Mouse (Mus musculus) R1 (cell line): ENCODE results near the gene Gm47289.

Experiments used
- DNase-seq: peaks from one replicate; pipeline ENCODE4 v3.0.0-alpha.2; 2018; ENCODE audit warnings: low read depth, low spot score

Gene Gm47289

DNA sequence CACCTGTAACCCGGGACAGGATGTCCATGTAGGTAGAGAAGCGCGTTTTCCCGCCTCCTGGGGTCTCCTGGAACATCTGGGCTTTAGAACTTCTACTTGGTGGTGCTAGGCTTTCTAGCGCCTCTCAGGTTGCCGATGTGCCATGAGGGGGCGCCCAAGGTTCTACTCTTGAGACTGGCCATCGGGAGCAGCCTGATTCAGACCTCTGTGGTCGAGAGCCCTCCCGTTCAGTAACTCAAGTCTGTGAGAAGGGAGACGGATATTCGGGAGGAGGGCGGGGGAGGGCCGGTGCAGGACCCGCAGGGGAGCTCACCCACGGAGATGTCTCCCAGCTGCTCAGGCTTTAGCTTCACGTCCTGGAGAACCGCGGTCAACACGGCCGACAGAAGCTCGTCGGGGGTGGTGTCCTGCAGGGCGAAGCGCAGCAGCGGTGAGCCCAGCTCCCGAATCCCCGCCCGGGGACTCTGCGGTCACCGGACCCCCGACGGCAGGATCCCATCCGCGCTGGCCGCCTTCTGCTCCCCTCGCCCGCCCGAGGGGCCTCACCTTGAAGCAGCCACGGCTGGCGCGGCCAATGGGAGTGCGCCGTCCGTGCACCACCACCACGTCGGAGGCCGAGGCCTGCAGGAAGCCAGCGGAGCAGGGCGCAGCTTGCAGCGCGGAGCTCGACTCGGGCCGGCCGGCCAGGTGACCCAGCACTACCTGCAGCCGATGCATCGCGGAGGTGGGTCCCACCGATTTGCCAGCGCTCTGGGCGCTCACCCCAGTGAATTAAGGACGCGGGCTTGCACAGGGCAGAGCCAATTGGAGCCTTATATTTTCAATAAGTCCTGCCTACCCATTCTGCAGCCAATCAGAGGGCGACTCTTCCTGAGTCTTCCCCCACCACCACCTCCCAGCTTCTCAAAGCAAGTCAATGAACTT, 2.4 kb upstream of the Gm47289 start, which contains the start of gene Acaa1b:
Acaa1b (minus strand) TSS at position 816 of the 924 bp plus-strand sequence.
- peak; percentile 92 for DNase-seq

DNA sequence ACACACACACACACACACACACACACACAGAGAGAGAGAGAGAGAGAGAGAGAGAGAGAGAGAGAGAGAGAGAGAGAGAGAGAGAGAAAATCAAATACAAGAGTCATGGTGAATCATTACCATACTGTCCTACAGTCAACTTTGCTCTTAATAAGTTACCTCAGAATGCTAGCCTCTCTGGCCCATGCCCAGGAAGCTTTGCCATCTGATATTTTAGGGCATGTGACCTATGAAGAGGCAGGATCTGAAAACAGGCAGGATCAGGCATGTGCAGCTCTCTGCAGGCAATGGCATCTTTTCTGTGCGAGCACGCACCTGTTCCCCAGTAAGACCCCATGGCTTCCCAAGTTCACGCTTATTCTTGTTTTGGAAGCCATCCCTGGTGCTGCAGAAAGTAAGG, 1.7 kb downstream of the Gm47289 start:
- DNase-seq = no peak

DNA sequence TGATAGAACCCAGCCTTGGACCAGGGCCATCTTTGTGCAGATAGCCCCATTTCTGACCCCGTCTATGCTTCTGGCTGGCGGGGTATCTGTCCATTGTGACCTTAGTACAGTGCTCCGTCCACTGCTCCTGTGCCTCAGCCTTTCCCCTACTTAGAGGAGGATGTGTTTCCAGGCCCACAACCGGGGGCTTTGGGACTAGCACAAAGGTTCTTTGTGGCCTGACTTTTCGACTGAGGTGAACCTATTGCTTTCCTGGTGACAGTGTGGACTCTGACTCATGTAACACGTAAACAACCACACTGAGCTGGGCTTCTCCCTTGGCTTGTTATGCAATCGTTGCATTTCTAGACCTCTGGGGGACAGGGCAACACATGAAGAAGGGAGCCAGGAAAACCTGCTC, 5.8 kb downstream of the Gm47289 start:
- no peak for DNase-seq

DNA sequence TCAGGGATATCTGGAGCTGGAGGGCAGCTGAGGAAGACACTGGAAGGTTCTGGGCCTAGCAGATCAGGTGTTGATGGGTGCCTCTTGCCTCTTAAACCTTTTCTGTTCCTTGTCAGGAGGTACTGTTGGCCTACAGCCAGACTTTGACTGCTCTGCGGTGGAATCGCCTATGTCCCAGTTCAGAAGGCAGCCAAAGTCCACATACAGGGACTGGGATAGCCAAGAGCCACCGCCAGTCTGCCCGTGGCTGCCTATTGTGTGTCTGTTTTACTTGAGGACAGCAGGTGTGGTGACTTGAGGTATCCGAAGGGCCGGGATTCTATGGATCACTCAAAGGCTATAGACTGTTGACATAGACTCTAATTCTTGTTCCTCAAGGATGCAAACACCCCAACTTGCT, 6.6 kb downstream of the Gm47289 start:
- DNase-seq = no peak

DNA sequence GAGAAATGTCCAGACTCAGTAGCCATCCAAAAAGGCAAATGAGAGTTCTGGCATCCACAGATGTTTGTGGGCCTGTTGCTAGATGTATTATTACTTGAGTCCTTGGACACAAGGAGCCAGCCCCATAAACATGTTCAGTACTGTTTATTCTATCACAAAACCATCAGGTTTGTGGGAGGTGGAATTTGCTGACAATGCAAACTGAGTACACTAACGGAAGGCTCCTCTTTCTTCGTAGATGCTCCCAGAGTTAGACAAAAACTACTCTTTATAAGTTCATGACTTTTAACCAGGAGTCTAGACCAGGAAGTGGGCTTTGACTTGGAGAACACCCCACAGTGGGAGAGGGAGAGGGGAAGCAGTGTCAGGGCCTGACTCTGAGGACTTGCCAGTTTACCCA, 8.6 kb downstream of the Gm47289 start:
- no peak for DNase-seq

DNA sequence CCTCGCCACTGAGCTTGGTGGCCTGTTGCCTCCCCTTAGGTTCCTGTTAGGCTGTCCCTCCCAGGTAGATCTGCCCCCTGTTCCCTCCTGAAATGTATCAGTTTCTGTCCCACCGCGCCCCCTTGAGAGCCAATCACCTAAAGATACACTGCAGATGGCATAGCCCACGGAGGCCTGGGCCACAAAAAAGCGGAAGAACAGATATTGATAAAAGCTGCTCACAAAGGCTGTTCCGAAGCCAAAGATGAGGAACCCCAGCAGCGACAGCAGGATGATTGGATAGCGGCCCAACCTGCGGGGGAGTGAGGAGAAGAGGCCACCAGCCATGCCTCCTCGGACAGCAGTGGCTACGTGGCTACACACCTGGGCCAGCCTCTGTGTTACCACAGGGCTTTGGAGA, 20.3 kb downstream of the Gm47289 start:
- no peak for DNase-seq

DNA sequence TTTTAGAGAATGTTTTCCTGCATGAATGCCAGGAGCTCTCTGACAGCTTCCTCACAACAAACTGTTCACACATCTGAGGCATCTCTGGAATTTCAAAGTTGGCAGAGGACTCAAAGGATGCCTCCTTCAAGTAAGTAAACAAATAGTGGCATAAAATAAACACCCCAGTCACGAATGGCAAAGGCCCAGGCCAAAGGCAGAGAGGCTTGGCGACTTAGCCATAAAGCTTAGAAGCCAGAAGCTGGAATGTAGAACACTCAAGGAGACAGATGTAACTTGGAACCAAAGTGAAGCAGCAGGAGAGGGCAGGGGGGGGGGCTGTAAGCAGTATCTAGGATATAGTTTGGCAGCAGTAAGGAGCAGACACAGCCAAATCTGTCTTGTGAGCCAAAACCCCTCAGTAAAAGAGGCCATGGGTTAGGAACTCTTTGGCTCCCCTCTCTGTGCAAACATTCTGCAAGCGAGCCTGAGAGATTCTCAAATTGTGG, 22.3 kb downstream of the Gm47289 start:
- no peak for DNase-seq

DNA sequence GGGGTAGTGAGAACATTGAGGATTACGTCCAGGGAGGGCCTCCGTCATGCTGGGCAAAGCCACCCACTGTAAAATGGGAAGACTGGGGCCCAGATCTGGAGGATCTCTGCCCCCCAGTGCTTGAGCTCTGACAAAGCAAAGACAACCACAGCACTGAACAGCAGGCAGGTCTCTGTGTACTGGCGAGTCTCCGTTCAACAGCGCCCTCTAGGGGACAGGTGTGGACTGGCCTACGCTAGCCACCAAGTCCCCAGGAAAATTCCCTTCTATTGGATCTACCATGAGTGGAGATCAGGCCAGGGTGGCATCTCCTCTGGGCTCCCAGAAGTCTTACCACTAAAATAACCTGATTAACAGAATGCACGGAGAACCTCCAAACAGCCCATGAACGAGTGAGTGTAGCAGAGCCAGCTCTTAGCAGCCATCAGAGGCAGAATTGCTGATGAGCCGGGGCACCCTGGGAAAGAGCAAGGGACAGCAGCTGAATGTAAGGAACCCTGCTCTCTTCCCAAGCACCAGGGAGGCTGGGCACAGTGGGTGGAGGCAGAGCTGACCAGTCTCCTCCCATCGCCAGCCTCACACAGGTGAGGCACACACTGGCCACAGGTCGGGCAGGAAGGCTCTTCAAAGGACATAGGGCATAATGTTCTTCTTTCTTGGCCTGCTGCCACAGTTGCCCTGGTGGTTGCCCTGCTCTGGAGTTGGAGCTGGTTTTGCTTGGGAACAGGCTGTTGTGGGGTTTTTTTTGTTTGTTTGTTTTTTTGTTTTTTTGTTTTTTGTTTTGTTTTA, 33.4 kb downstream of the Gm47289 start:
- DNase-seq = peak; percentile 75

DNA sequence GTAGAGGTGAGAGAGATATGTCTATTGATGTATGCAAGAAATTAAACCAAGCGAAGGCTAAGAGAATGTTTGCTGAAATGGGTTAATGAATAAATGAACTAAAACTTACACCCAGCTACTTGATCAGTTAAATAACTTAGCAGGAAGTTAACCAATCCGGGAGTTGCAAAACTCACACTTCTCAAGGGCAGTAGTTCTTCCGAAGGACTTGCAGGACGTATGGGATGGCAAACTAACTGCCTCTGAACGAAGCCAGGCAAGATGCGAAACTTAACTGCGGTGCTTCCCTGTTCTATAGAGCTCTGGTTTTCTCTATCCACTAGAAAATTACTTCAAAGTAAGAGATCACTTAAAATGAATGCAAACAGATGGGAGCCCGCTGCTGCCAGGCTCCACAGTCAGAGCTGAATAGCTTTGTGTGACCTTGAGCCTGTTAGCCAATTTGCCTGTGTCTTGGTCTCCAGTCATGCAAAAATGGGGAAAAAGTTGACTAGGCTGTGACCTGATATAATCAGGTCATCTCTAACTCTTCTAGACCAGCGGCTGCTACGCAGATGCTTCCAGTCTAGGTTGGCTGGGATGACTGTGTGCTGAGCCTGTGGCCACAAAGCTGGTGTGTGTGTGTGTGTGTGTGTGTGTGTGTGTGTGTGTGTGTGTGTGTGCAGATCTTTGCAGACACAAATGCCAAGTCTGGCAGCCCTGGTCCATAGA, 40.3 kb downstream of the Gm47289 start:
- no peak for DNase-seq

DNA sequence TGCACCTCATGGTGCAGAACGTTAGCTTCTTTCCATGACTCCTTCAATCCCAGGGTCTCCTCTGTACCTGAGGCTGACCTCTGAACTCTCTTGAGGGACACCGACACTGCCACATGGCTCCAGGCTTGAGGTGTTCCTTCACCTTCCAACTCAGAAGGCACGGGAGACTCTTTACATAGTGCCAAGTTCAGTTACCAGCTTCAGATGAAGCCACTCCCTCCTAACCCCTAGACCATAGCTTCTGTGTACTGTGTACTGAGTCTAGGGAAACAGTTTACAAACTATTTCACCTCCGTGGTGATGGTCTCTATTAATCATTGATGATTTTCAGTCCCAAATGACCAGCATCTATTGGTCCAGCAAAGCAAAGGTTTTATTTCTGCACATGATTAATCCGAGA, 42.7 kb downstream of the Gm47289 start:
- no peak for DNase-seq

DNA sequence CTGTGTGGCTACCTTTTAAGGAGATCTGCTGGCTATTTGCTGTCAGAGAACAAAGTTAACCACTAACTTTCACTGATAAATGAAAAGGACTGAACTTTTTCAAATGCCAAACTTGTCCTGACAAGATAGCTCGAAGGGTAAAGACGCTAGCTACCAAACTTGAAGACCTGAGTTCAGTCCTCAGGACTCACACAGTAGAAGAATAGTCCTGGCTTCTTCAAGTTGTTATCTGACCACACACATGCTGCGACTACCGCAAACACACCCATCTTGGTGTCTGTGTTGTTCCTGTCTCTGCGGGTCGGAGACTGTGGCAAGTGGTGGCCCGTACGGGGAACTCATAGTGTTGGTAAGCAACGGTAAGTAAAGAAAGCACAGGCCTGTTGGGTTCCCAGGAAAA, 44.7 kb downstream of the Gm47289 start:
- DNase-seq = no peak

DNA sequence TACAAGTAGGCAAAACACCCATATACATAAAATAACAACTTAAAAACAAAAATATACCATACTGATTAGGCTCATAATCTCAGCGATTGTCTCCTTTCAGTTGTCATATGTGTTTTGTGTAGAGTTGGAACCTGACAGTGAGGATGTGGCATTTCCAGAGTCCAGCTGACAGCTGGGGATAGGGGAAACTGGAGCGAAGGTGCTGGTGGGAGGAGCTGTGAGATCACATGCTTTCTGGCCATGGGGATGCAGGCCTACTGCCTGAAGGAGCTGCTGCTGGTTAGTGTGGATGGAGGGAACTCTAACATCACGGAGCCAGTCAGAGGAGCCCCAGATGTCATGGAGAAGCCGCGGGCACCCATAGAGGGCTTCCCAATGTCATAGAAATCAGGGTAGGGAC, 46.8 kb downstream of the Gm47289 start:
- DNase-seq = no peak

DNA sequence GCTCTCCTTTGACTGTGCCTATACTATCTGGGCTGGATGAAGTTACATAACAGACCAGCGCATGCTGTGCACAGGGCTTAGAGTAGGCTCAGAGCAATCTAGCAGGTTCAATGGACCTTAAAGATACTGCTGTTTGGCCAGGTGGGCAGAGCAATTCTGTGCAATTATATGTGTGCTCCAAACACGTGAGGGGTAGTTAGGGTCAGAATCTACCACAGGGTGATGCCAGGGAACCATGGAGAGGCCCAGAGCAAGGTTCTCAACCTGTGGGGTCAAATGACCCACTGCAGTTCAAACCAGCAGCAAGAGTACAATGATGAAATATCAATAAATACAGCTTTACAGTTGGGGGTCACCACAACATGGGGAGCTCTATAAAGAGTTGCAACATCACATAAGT, 47.7 kb downstream of the Gm47289 start:
- no peak for DNase-seq

DNA sequence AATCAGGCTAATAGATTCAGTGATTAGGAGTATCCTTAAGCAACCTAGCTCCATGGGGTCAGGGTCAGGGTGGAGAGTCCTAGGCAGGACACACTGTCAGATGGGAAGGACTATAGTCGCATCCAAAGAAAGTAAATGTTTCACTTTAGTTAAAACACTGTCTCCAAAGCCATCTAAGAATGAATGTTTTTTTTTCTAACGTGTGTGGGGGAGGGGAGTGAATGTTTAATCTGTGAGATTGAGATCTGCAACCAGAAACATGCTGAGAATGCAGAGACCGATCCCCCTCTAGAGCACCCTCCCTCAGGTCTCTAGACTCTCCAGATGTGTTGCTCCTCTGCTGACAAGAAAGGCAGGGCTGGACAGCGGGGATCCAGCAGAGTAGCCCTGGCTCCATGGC, 48.2 kb downstream of the Gm47289 start:
- DNase-seq = no peak

DNA sequence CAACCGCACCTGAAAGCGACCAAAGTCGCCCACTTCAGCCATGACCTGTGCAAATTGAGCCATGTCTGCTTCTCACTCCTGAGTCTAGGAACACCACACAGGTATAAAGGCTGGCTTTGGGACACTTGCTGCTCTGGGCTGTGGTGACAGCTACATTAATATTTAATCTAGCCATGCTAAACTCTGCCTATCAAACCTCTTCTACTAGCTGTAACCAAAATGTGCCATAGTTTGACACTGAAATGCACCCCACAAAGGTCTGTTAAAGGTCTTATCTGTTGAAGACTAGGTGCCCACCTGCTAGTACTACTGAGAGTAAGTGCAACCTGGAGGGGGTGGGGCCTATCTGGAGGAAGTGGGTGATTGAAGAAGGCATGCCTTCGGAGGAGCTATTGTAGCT, 50.0 kb downstream of the Gm47289 start, which contains the start of gene Slc22a13:
Slc22a13 (minus strand) TSS at position 101 of the 400 bp plus-strand sequence.
- DNase-seq = no peak
